Mouse (Mus musculus) lung, postnatal 36 days (tissue): Measurements from ENCODE around the gene Grasp.

ENCODE experiments used
- DNase-seq: peaks from one replicate; pipeline ENCODE4 v3.0.0; 2022; ENCODE audit warnings: mixed read lengths

Grasp gene

GRCm38 (mm10) chr15:101194951-101195823 is 28.8 kb upstream of the Grasp start:
- no peak for DNase-seq

DNA sequence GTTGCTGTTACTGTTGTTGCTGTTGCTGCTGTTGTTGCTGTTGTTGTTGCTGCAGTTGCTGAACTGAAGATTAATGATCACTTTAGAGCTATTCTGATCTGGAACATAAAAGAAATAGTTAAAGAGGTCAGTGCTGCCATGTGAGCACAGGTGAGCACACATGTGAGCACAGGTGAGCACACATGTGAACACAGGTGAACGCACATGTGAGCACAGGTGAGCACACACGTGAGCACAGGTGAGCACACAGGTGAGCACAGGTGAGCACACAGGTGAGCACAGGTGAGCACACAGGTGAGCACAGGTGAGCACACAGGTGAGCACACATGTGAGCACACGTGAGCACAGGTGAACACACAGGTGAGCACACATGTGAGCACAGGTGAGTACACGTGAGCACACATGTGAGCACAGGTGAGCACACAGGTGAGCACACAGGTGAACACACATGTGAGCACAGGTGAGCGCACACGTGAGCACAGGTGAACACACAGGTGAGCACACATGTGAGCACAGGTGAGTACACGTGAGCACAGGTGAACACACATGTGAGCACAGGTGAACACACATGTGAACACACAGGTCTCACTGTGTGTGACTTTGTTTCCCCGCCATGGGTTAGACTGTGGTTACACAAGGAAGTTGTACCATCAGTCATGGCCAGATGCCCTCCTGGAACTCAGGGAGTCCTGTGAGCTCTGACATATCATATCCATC is 27.8 kb upstream of the Grasp start:
- no peak for DNase-seq

GRCm38 (mm10) chr15:101196961-101197360 is 27.0 kb upstream of the Grasp start:
- DNase-seq = no peak

DNA sequence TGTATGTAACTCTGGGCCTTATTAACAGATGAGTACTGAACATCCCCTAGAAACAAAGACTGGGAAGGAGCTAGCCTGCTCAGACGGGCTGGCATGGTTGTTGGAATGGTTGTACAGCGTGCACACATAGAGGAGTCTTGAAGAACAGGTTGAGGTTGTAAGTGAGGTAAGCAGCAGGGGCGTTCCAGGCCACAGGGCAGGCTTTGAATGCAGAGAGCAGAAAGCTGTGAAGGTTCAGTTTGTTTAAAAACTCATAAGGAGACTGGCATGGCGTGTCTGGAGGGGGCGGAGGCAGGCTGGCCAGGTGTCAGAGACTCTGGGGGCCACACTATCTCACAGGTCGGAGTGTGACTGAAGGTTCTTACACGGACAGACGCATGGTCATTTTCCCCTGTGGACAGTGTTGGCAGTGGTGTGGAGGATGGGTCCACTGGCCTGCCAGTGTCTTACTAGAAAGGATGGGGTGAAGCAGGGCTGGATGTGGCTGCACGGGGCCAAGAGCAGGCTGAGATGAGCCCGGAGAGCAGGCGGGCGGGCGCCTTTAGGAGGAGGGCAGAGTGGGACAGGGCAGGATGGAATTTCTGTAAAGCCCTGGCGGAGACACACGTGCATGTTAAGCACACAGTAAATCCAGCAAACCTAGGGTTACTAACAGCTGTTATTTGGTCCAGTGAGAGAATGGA is 26.4 kb upstream of the Grasp start:
- no peak for DNase-seq

GRCm38 (mm10) chr15:101198218-101198617 is 25.8 kb upstream of the Grasp start:
- DNase-seq = peak; percentile 89

DNA sequence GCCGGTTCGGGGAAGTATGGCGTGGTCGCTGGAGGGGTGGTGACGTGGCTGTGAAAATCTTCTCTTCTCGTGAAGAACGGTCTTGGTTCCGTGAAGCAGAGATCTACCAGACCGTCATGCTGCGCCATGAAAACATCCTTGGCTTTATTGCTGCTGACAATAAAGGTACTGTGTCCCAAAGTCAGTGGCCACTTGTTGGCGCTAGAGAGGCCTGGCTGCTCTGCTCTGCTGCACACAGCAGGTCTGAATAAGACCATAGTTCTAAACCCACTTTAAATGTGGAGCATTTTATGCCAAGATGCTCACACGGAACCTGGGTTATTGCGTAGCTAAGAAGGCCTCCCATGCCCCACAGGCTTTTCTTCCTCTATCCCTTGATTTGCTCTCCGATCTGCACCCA is 25.1 kb upstream of the Grasp start:
- DNase-seq = no peak

DNA sequence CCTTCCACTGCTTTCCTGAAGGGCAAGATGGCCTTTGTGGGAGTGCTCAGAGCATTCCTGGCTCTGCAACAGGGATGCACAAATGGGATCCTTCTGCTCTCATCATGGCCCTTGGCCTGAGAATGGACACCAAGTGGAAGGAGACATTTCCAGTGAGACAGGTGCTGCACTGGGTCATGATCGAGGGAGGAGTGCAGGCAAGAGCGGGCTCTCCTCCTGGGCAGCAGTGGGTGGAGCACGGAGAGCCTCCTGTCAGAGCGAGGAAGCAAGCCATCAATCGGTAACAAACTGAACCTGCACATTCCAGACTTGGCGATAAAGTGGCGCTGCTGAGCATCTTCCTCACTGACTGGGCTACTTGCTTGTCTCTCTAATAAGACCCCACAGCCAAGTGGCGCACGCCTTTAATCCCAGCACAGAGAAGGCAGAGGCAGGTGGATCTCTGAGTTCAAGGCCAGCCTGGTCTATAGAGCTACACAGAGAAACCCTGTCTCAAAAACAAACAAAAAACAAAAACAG is 23.2 kb upstream of the Grasp start:
- no peak for DNase-seq

GRCm38 (mm10) chr15:101201414-101201813 is 22.6 kb upstream of the Grasp start:
- no peak for DNase-seq

DNA sequence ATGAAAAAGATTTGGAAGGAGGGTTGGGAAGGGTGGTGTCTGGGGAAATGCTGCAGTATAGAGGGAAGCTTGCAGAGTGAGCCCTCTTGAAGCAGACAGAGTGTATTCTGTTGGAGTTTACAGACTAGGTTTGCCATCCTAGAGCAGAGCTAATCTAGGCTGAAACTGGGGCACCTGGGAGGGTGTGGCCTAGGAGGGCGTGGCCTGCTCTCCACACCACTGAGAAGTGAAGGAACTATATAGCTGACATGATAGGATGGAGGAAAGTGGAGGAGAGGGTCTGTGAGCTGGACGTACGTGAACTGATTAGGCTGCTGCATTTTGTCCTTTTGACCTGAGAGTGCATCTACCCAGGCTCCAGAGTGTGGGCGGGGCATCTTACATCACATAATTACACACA is 20.3 kb upstream of the Grasp start:
- no peak for DNase-seq

- DNase-seq = no peak
Observed at GRCm38 (mm10) chr15:101204781-101205180, 19.2 kb upstream of the Grasp start.

- peak; percentile 78 for DNase-seq
Observed at GRCm38 (mm10) chr15:101210228-101210627, 13.8 kb upstream of the Grasp start.

DNA sequence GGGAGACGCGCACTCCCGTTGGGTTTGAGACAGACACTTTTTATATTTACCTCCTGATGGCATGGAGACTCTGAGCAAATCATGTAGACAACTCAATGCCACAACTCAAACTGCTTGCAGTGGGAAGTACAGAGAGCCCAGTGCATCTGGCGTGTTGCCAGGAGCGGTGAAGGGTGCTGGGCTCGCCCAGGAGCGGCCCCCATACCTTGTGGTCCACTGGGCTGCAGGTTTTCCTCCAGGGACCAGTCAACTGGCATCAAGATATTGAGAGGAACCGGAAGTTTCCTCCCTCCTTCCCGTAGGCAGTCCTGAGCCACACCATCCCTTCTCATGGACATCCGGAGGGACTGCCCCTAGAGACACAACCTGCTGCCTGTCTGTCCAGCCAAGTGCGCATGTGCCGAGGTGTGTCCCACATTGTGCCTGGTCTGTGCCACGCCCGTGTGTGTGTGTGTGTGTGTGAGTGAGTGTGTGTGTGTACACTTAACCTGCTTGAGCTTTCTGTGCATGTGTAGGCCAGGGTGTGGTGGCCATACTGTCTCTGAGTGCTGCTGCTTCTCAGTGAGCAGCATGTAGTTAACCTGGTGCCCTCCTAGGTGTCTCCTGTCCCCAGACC is 12.9 kb upstream of the Grasp start:
- no peak for DNase-seq

GRCm38 (mm10) chr15:101212435-101212834 is 11.6 kb upstream of the Grasp start:
- no peak for DNase-seq

DNA sequence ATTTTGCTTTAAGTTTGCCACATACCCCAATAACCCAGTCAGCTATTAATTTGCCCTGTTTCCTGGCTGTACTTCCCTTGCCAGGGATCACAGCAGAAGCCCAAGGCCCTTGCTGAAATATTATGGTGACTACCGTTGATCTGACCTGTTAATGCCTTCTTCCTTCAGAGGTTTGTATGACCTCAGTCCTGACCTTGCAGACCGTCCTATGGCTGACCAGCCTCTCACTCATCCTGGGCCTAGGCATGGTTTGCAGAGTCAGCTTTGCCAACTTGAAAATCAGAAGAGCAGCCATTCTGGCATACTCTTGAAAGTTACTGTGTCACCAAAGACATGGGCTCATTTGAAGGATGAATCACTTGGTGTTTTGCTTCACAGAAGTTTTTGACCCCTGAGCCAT is 8.9 kb upstream of the Grasp start:
- DNase-seq = no peak

GRCm38 (mm10) chr15:101216036-101216435 is 8.0 kb upstream of the Grasp start:
- DNase-seq = no peak

- DNase-seq = no peak
Observed at GRCm38 (mm10) chr15:101220905-101221297, 3.1 kb upstream of the Grasp start.

DNA sequence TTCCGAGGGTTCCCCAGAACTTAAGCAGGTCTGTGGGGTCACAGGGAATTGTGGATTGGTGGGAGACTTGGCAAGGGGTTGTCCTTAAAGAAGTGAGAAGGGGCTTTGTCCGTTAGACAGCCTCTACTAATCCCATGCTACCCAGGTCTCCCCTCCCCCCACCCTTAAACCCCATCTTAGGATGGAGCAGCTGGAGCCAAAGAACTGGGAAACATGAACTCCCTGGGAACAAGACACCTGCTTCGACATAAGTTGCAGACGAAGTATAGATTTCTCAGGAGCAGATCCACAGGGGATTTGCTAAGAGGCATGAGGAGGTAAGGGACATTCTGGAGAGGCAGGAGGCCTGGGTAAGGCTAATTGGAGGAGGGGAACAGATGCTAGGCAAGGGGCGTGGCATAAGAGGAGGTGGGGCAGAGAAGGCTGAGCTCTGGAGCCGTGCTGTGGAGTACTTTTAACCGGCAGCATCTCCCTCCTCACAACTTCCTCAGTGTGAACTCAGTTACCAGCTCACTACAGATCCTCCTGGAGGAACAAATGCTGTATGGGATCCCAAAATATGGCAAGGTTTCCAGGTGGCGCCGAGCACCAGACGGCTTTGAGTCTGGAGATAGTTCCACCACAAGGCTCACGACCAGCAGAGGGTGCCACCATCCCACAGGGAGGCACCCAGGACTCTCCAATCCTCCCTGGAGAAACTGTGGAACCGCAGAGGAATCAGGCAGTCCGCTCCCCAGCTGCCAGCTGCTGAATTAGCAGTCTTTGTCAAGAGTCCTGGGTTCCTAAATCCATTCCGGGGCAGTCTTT is 2.5 kb upstream of the Grasp start:
- DNase-seq = peak; percentile 95

DNA sequence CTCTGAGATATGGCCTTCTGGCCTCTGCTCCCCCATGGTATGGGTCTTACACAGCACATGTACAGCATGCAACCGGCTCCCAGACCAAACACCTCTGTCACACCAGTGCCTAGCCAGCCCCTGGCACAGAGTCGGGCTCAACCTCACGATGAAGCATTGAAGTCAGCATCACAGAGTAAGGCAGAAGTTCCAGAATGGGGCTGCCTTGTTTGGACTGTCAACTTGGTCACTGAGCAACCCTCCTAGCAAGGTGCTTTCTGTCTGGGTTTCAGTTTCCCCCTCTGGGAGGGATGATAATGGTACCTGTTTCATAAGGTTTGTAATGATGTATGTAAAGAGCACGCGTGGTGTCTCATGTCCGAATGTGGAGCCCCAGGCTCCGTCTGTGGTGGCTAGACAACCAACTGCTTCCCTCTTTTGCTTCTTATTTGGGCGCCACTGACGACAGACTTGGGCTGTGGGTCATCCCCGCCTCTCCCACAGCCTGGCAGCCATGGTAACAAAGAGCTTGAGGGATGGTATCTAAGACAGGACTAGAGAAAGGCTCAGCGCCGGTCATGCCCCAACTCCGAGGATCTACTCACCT is 998 bp upstream of the Grasp start:
- DNase-seq = no peak

DNA sequence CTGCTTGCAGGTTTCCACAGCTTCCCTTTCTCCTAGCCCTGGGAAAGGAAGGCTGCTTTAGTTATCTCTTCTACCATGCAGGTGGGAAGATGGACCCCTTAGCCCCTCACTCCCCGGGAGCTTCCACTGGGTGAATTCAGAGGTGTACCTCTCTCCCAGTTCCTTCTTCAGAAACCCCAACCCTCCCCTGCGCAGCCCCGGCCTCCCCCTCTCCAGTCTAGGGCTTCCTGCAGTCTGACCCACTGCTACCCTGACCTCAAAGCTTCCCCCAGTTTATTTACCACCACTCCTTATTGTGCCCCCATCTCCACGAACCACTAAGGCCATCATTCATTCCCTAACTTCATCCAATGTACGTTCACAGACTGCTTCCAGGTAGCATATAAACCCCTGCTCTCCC is 392 bp upstream of the Grasp start:
- no peak for DNase-seq

GRCm38 (mm10) chr15:101224977-101225376 is 989 bp downstream of the Grasp start:
- DNase-seq = peak; percentile 69

DNA sequence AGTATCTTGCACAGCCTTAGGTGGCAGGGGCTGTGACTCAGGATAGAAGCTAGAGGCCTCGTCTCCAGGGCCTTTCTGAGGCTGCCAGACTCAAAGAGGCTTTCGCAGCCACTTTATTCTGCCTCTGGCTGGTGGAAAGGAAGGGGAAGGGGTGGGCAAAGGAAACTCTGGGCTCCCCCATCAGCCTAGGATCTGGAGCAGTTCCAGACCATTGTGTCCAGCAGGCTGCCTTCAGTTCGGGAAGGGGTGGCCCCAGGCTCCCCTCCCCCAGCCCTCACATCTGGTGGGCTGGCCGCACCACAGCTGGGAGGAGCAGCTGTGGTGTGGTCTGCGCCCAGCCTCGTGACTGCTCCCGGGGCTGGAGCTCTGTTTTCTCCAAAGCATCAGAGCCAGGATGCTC is 4.0 kb downstream of the Grasp start:
- DNase-seq = peak; percentile 87
